In the genomic region with DNA sequence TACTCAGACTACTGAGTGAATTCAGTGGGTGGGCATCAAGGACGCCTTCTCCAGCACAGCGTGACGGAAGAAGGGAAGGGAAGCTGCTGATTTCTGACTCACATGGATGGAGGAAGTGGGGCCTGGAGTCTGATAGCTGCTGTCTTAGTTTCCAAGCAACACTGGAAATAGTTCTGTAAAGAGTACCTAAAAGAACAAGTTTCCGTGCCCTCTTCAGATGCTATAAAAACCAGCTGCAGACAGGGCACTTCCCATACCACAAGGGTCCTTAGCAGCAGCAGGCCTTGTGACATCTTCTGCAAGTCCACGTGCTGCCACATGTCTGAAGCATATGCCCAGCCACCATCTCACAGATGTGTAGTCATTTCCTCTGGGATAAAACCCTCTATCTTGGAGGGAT, we compare ENCODE assay signal across 23 mouse cellular contexts. TPM values are rescaled to one million over a fixed set of nuclear protein-coding genes. Genes with fewer than 3 reads are reported as not detected.
DNase-seq lines count a peak whose midpoint lies in the region; ATAC-seq and TF ChIP-seq lines count a peak whose summit lies in the region.
"Had no signal": no experiment of that assay in that cellular context is flagged by ENCODE, and none has a peak within 500 bp of the region (broad histone marks: within the 10 kb centered on the region; RNA-seq: fewer than 3 reads in every experiment).

No protein-coding gene starts in this region.

- H3K36me3 ChIP-seq in intestine, embryonic 15.5 days, result no peaks in the 10 kb centered on the region
- H3K36me3 ChIP-seq: embryonic facial prominence, embryonic 10.5 days; forebrain, embryonic 10.5 days; heart, embryonic 15.5 days; hindbrain, embryonic 10.5 days had no signal

- H3K27me3 ChIP-seq in intestine, embryonic 15.5 days (replicated peaks), result no peaks in the 10 kb centered on the region
- H3K27me3 ChIP-seq: heart, embryonic 15.5 days had no signal

- TF ChIP-seq CTCF in bone marrow macrophage, adult 2 months (IDR thresholded peaks at IDR 0.05; ENCODE audit: low read depth, low read length), result no peak

- H3K27ac ChIP-seq in bone marrow macrophage, adult 2 months (ENCODE audit: insufficient read depth, low read depth, low read length), result peak overlapping the region; percentile 63
- no peak overlapping the region for H3K27ac ChIP-seq in intestine, embryonic 15.5 days
- H3K27ac ChIP-seq: embryonic facial prominence, embryonic 10.5 days; forebrain, embryonic 10.5 days; gastrocnemius, adult 2 months; heart, adult 2 months; heart, embryonic 15.5 days; hindbrain, embryonic 10.5 days; hindbrain, embryonic 14.5 days had no signal

- ATAC-seq in granulocyte monocyte progenitor cell, adult 5-6 weeks (replicated peaks; ENCODE audit: poor library complexity, severe bottlenecking), result peak; percentile 92
- peak; percentile 48; the same call in 1 of the 2 replicates for ATAC-seq in megakaryocyte progenitor cell, adult 5-6 weeks (replicated peaks; ENCODE audit: poor library complexity)
- no peak for ATAC-seq in intestine, embryonic 15.5 days
- ATAC-seq in erythroid progenitor cell, adult 5-6 weeks (replicated peaks; ENCODE audit: low FRiP score, poor library complexity, severe bottlenecking), result no peak
- ATAC-seq: CD4-positive, CD25-positive, alpha-beta regulatory T cell, adult 4 months; forebrain, embryonic 14.5 days; intestine, embryonic 16.5 days had no signal

- 79% methylated on average over 5 of the region's 5 CpGs for whole genome bisulfite sequencing in intestine, embryonic 15.5 days

- DNase-seq in lung, postnatal 36 days, result peak; percentile 16
- no peak for DNase-seq in lung, postnatal 25 days (ENCODE audit: low spot score)
- DNase-seq: adrenal gland, postnatal 14 days; cerebellum, adult 9-10 months; cerebellum, postnatal 36 days; gastrocnemius, adult 2 months; gastrocnemius, postnatal 36 days; heart, adult 2 months; heart, postnatal 14 days had no signal

- no peak overlapping the region for H3K9ac ChIP-seq in intestine, embryonic 15.5 days
- H3K9ac ChIP-seq: heart, embryonic 15.5 days; hindbrain, embryonic 14.5 days had no signal

- no peaks in the 10 kb centered on the region for H3K9me3 ChIP-seq in intestine, embryonic 15.5 days
- H3K9me3 ChIP-seq: embryonic facial prominence, embryonic 10.5 days; forebrain, embryonic 10.5 days; heart, embryonic 15.5 days; hindbrain, embryonic 10.5 days had no signal

- H3K4me2 ChIP-seq in intestine, embryonic 15.5 days (replicated peaks), result no peak overlapping the region
- H3K4me2 ChIP-seq: heart, embryonic 11.5 days; heart, embryonic 15.5 days; hindbrain, embryonic 14.5 days had no signal

- peaks cover 17% of the 10 kb centered on the region for H3K4me1 ChIP-seq in bone marrow macrophage, adult 2 months (ENCODE audit: control insufficient read depth, insufficient read depth, low read length)
- no peaks in the 10 kb centered on the region for H3K4me1 ChIP-seq in intestine, embryonic 15.5 days (replicated peaks)
- H3K4me1 ChIP-seq: embryonic facial prominence, embryonic 10.5 days; forebrain, embryonic 10.5 days; heart, embryonic 15.5 days; hindbrain, embryonic 10.5 days had no signal

- no peak for TF ChIP-seq POLR2A in bone marrow macrophage, adult 2 months (IDR thresholded peaks at IDR 0.05; ENCODE audit: borderline replicate concordance, low read depth, low read length)

- H3K4me3 ChIP-seq in bone marrow macrophage, adult 2 months (ENCODE audit: insufficient read depth, low read length), result no peak overlapping the region
- H3K4me3 ChIP-seq in intestine, embryonic 15.5 days (replicated peaks), result no peak overlapping the region
- H3K4me3 ChIP-seq: embryonic facial prominence, embryonic 10.5 days; forebrain, embryonic 10.5 days; gastrocnemius, adult 2 months; heart, adult 2 months; heart, embryonic 15.5 days; hindbrain, embryonic 10.5 days had no signal

RNA-seq across cellular contexts. Expression of gene Rab7b, which starts 8.9 kb away (rescaled TPM):
- 115 and 157 TPM in 2 replicates for polyA plus RNA-seq in bone marrow macrophage, adult 2 months (2012; ENCODE audit: insufficient read depth, insufficient read length, missing spikeins)
- 13.4 and 23.6 TPM in 2 replicates for total RNA-seq in granulocyte monocyte progenitor cell, adult 5-6 weeks (2014; fragmentation: Nextera tagmentation)
- 28.4 and 32.8 TPM in 2 replicates for total RNA-seq in granulocyte monocyte progenitor cell, adult 5-6 weeks (2017)
- total RNA-seq in megakaryocyte progenitor cell, adult 5-6 weeks (2015), result 5.8 and 7.7 TPM in 2 replicates
- total RNA-seq in megakaryocyte progenitor cell, adult 5-6 weeks (2017), result 31.1 and 43.2 TPM in 2 replicates
- polyA plus RNA-seq in intestine, embryonic 15.5 days (2015; fragmentation: Nextera tagmentation; extraction: Ambion mirVana), result 4.2 and 5.0 TPM in 2 replicates
- total RNA-seq in erythroid progenitor cell, adult 5-6 weeks (2015; ENCODE audit: low replicate concordance), result 0.72 and 1.3 TPM in 2 replicates
- total RNA-seq in erythroid progenitor cell, adult 5-6 weeks (2017; ENCODE audit: low replicate concordance), result 1.7 and 4.2 TPM in 2 replicates

RNA-seq across cellular contexts. Expression of gene Ctse, which starts 41.5 kb away (rescaled TPM):
- polyA plus RNA-seq in bone marrow macrophage, adult 2 months (2012; ENCODE audit: insufficient read depth, insufficient read length, missing spikeins), result 1.1 and 1.7 TPM in 2 replicates
- 1.7 and 7.5 TPM in 2 replicates for total RNA-seq in granulocyte monocyte progenitor cell, adult 5-6 weeks (2014; fragmentation: Nextera tagmentation)
- 1.4 and 2.9 TPM in 2 replicates for total RNA-seq in granulocyte monocyte progenitor cell, adult 5-6 weeks (2017)
- 54.1 and 66.8 TPM in 2 replicates for total RNA-seq in megakaryocyte progenitor cell, adult 5-6 weeks (2015)
- 18.9 and 25.6 TPM in 2 replicates for total RNA-seq in megakaryocyte progenitor cell, adult 5-6 weeks (2017)
- 0.85 and 2.1 TPM in 2 replicates for polyA plus RNA-seq in intestine, embryonic 15.5 days (2015; fragmentation: Nextera tagmentation; extraction: Ambion mirVana)
- 3,936 and 3,940 TPM in 2 replicates for total RNA-seq in erythroid progenitor cell, adult 5-6 weeks (2015; ENCODE audit: low replicate concordance)
- total RNA-seq in erythroid progenitor cell, adult 5-6 weeks (2017; ENCODE audit: low replicate concordance), result 2,045 and 2,132 TPM in 2 replicates
- polyA plus RNA-seq: embryonic facial prominence, embryonic 10.5 days; forebrain, embryonic 10.5 days; forebrain, embryonic 14.5 days; hindbrain, embryonic 10.5 days; hindbrain, embryonic 14.5 days had no signal

Comparison
In these comparisons a context has a peak if more than half of its experiments do, and no peak if none do; other contexts are left out.
1. ATAC-seq: peak in granulocyte monocyte progenitor cell, adult 5-6 weeks (single experiment) and megakaryocyte progenitor cell, adult 5-6 weeks (single experiment); none in intestine, embryonic 15.5 days (single experiment) and erythroid progenitor cell, adult 5-6 weeks (single experiment).
2. RNA of gene Ctse, which starts 41.5 kb away (total RNA-seq): 2,045 to 3,940 TPM in erythroid progenitor cell, adult 5-6 weeks; 18.9 to 66.8 TPM in megakaryocyte progenitor cell, adult 5-6 weeks and 1.4 to 7.5 TPM in granulocyte monocyte progenitor cell, adult 5-6 weeks; every median in the first group is over 10 times any median in the second.